Mouse (Mus musculus): Measurements from ENCODE around the gene Cradd.

DNA sequence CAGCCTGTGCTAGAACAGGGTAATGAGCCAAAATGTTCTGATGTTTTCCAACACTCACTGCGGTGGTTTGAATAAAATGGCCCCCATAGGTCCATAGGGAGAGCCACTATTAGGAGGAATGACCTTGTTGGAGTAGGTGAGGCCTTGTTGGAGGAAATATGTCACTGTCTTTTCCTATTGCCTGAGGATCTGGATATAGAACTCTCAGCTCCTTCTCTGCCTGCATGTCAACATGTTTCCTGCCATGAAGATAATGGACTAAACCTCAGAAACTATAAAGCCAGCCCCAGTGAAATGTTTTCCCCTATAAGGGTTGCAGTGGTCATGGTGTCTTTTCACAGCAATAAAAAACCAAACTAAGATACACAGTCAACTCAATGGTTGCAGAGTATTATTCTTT is 6.0 kb upstream of the Cradd start:
- TF ChIP-seq CTCF (conservative IDR thresholded peaks at IDR 0.05; ENCODE audit: low read length) (no peak), POU5F1 (IDR thresholded peaks at IDR 0.05; ENCODE audit: borderline replicate concordance, low read length) (no peak), NANOG (IDR thresholded peaks at IDR 0.05; ENCODE audit: borderline replicate concordance, low read length) (no peak)

All from E14TG2a.4 (cell line).